Mouse (Mus musculus): ENCODE measurements around the gene Calcoco1.
"Not testable (repeated sequence)": the region's sequence is repeated elsewhere in the genome, so short reads cannot be mapped to it uniquely, and the experiment has no call there.

Gene Calcoco1

GRCm38 (mm10) chr15:102693600-102693999 is 28.4 kb downstream of the Calcoco1 start:
- DNase-seq (ENCODE audit: extremely low spot score, low read depth, low spot score), result no peak

GRCm38 (mm10) chr15:102692991-102693411 is 29.0 kb downstream of the Calcoco1 start:
- no peak for DNase-seq (ENCODE audit: extremely low spot score, low read depth, low spot score)

GRCm38 (mm10) chr15:102692321-102692804 is 29.6 kb downstream of the Calcoco1 start:
- no peak for DNase-seq (ENCODE audit: extremely low spot score, low read depth, low spot score)

- DNase-seq (ENCODE audit: extremely low spot score, low read depth, low spot score), result no peak
Measured at GRCm38 (mm10) chr15:102685791-102686190, 36.2 kb downstream of the Calcoco1 start.

GRCm38 (mm10) chr15:102683670-102684069 is 38.3 kb downstream of the Calcoco1 start:
- no peak for DNase-seq (ENCODE audit: extremely low spot score, low read depth, low spot score)

- no peak for DNase-seq (ENCODE audit: extremely low spot score, low read depth, low spot score)
Measured at GRCm38 (mm10) chr15:102676345-102676744, 45.6 kb downstream of the Calcoco1 start.

- DNase-seq (ENCODE audit: extremely low spot score, low read depth, low spot score), result no peak
Measured at GRCm38 (mm10) chr15:102673548-102673947, 48.4 kb downstream of the Calcoco1 start.

GRCm38 (mm10) chr15:102672215-102673071 is 49.5 kb downstream of the Calcoco1 start, which contains the start of gene Atp5g2:
Gene Atp5g2 (minus strand): TSS chr15:102672352.
- DNase-seq (ENCODE audit: extremely low spot score, low read depth, low spot score), result no peak

- no peak for DNase-seq (ENCODE audit: extremely low spot score, low read depth, low spot score)
Measured at GRCm38 (mm10) chr15:102671721-102672214, 50.2 kb downstream of the Calcoco1 start.

GRCm38 (mm10) chr15:102670767-102671575 is 51.0 kb downstream of the Calcoco1 start:
- peak; percentile 97 for DNase-seq (ENCODE audit: extremely low spot score, low read depth, low spot score)

GRCm38 (mm10) chr15:102670281-102670680 is 51.7 kb downstream of the Calcoco1 start:
- DNase-seq (ENCODE audit: extremely low spot score, low read depth, low spot score), result no peak

- no peak for DNase-seq (ENCODE audit: extremely low spot score, low read depth, low spot score)
Measured at GRCm38 (mm10) chr15:102669571-102669970, 52.4 kb downstream of the Calcoco1 start.

- DNase-seq (ENCODE audit: extremely low spot score, low read depth, low spot score), result no peak
Measured at GRCm38 (mm10) chr15:102665494-102665893, 56.5 kb downstream of the Calcoco1 start.

- DNase-seq (ENCODE audit: extremely low spot score, low read depth, low spot score), result no peak
Measured at GRCm38 (mm10) chr15:102663825-102664224, 58.2 kb downstream of the Calcoco1 start.

- DNase-seq (ENCODE audit: extremely low spot score, low read depth, low spot score), result not testable (repeated sequence)
Measured at GRCm38 (mm10) chr15:102662601-102663000, 59.4 kb downstream of the Calcoco1 start.

- no peak for DNase-seq (ENCODE audit: extremely low spot score, low read depth, low spot score)
Measured at GRCm38 (mm10) chr15:102657926-102658381, 64.0 kb downstream of the Calcoco1 start.

Data from hindlimb bud, embryonic 11.5 days (tissue).